Mouse (Mus musculus) ES-E14 (cell line): ENCODE results near the gene Pou3f1.

Source experiments
- CHD2 ChIP-seq: IDR thresholded peaks from 2 replicates; pipeline ENCODE4 v1.6.1; 2014; ENCODE audit warnings: mild to moderate bottlenecking, low read depth, low read length, inconsistent platforms
- HCFC1 ChIP-seq: IDR thresholded peaks from 2 replicates; pipeline ENCODE4 v1.6.1; 2012; ENCODE audit warnings: low read length, inconsistent platforms, borderline replicate concordance; ENCODE audit not compliant: insufficient read depth
- MAFK ChIP-seq: IDR thresholded peaks from 2 replicates; pipeline ENCODE4 v1.6.1; 2014; ENCODE audit warnings: mild to moderate bottlenecking, low read depth, low read length, inconsistent platforms; ENCODE audit not compliant: insufficient read depth
- ZC3H11A ChIP-seq: IDR thresholded peaks from 2 replicates; pipeline ENCODE4 v1.6.1; 2012; ENCODE audit warnings: low read depth, mild to moderate bottlenecking, inconsistent platforms, low read length, borderline replicate concordance
- ZNF384 ChIP-seq: IDR thresholded peaks from 2 replicates; pipeline ENCODE4 v1.6.1; 2012; ENCODE audit warnings: low read depth, low read length, inconsistent platforms

GRCm38 (mm10) chr4:124691455-124691854, 34.8 kb downstream of the Pou3f1 start:
- TF ChIP-seq HCFC1: no peak
- TF ChIP-seq ZC3H11A: no peak
- no peak for TF ChIP-seq CHD2
- TF ChIP-seq MAFK: no peak
- TF ChIP-seq ZNF384: no peak
